Mouse (Mus musculus): ENCODE data around the gene Ifnar2.

Gene Ifnar2

GRCm38 (mm10) chr16:91358555-91358954 lies 14.0 kb upstream of the Ifnar2 start:
- DNase-seq (ENCODE audit: low read depth) = peak; percentile 73

GRCm38 (mm10) chr16:91359531-91359930 lies 13.1 kb upstream of the Ifnar2 start:
- no peak for DNase-seq (ENCODE audit: low read depth)

GRCm38 (mm10) chr16:91360162-91360561 lies 12.4 kb upstream of the Ifnar2 start:
- DNase-seq (ENCODE audit: low read depth) = no peak

GRCm38 (mm10) chr16:91362006-91362405 lies 10.6 kb upstream of the Ifnar2 start:
- DNase-seq (ENCODE audit: low read depth) = no peak

GRCm38 (mm10) chr16:91362616-91363272 lies 9.8 kb upstream of the Ifnar2 start:
- no peak for DNase-seq (ENCODE audit: low read depth)

- DNase-seq (ENCODE audit: low read depth) = no peak
These were observed 9.1 kb upstream of the Ifnar2 start for GRCm38 (mm10) chr16:91363483-91363882.

GRCm38 (mm10) chr16:91366567-91366966 lies 6.0 kb upstream of the Ifnar2 start:
- DNase-seq (ENCODE audit: low read depth) = peak; percentile 96

- peak; percentile 92 for DNase-seq (ENCODE audit: low read depth)
These were observed 5.5 kb upstream of the Ifnar2 start for GRCm38 (mm10) chr16:91367066-91367465.

- peak; percentile 45 for DNase-seq (ENCODE audit: low read depth)
These were observed 1.1 kb downstream of the Ifnar2 start for GRCm38 (mm10) chr16:91373473-91374252.

- DNase-seq (ENCODE audit: low read depth) = peak; percentile 50
These were observed 1.7 kb downstream of the Ifnar2 start for GRCm38 (mm10) chr16:91374253-91374634.

GRCm38 (mm10) chr16:91376701-91377100 lies 4.1 kb downstream of the Ifnar2 start:
- no peak for DNase-seq (ENCODE audit: low read depth)

GRCm38 (mm10) chr16:91378431-91378986 lies 5.9 kb downstream of the Ifnar2 start:
- no peak for DNase-seq (ENCODE audit: low read depth)

GRCm38 (mm10) chr16:91378991-91379390 lies 6.4 kb downstream of the Ifnar2 start:
- DNase-seq (ENCODE audit: low read depth) = no peak

- no peak for DNase-seq (ENCODE audit: low read depth)
These were observed 6.8 kb downstream of the Ifnar2 start for GRCm38 (mm10) chr16:91379412-91379811.

GRCm38 (mm10) chr16:91380151-91380550 lies 7.6 kb downstream of the Ifnar2 start:
- DNase-seq (ENCODE audit: low read depth) = no peak

- DNase-seq (ENCODE audit: low read depth) = no peak
These were observed 9.0 kb downstream of the Ifnar2 start for GRCm38 (mm10) chr16:91381606-91382005.

GRCm38 (mm10) chr16:91382261-91382790 lies 9.7 kb downstream of the Ifnar2 start:
- DNase-seq (ENCODE audit: low read depth) = peak; percentile 23

GRCm38 (mm10) chr16:91384221-91384620 lies 11.6 kb downstream of the Ifnar2 start:
- no peak for DNase-seq (ENCODE audit: low read depth)

- DNase-seq (ENCODE audit: low read depth) = no peak
These were observed 13.0 kb downstream of the Ifnar2 start for GRCm38 (mm10) chr16:91385621-91386020.

GRCm38 (mm10) chr16:91386419-91387120 lies 14.0 kb downstream of the Ifnar2 start:
- DNase-seq (ENCODE audit: low read depth) = no peak

GRCm38 (mm10) chr16:91387121-91387486 lies 14.5 kb downstream of the Ifnar2 start:
- no peak for DNase-seq (ENCODE audit: low read depth)

- DNase-seq (ENCODE audit: low read depth) = peak; percentile 72
These were observed 17.5 kb downstream of the Ifnar2 start for GRCm38 (mm10) chr16:91390100-91390499.
